Mouse (Mus musculus): ENCODE results near the gene 4930524J08Rik. TPM values are rescaled to one million over a fixed set of nuclear protein-coding genes. Genes with fewer than 3 reads are reported as not detected.
A peak's percentile ranks its signal among the peaks of the same experiment; 100 is the strongest.

4930524J08Rik gene
- polyA plus RNA-seq, 1 experiment from 2014 or later, result 3.4 TPM

DNA sequence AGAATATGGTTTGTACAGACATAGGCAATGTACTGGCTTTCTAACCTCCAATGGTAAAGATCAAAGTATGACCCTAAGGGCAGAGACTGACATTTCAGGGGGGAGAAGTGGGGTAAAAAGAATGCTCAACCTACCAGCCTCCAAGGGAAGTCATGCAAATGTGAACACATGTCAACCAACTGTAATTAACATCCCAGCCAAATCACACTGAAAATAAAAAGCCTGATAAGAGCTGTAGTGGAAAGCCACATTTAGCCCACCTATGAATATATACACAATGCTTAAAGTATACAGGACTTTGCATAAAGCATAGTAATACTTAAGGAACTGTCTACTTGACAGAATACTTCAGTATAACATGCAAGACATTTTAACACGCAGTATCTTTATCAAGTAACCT is 3.1 kb upstream of the 4930524J08Rik start:
- H3K9ac ChIP-seq (replicated peaks; ENCODE audit: low read depth), result no peak overlapping the region
- H3K4me1 ChIP-seq (ENCODE audit: insufficient read depth, low read depth, low read length), result peaks cover 4% of the 10 kb centered on the region; the same call in 1 of the 2 replicates
- no peaks in the 10 kb centered on the region for H3K9me3 ChIP-seq (ENCODE audit: low read length)
- H3K4me2 ChIP-seq (replicated peaks; ENCODE audit: low read depth, low read length), result peak overlapping the region; percentile 72; the same call in 1 of the 2 replicates
- no peak for DNase-seq (ENCODE audit: low spot score)
- no peak for ATAC-seq
- TF ChIP-seq CTCF (IDR thresholded peaks at IDR 0.05) (no peak), EP300 (IDR thresholded peaks at IDR 0.05) (no peak)
- no peaks in the 10 kb centered on the region for H3K36me3 ChIP-seq (ENCODE audit: insufficient read depth, low read length)
- no peaks in the 10 kb centered on the region for H3K27me3 ChIP-seq (replicated peaks; ENCODE audit: insufficient read depth, low read length)
- no peak overlapping the region for H3K4me3 ChIP-seq (ENCODE audit: low read depth, low read length)
- 27% methylated on average over 1 of the region's 1 CpGs for WGBS
- H3K27ac ChIP-seq (ENCODE audit: low read length), result no peak overlapping the region

DNA sequence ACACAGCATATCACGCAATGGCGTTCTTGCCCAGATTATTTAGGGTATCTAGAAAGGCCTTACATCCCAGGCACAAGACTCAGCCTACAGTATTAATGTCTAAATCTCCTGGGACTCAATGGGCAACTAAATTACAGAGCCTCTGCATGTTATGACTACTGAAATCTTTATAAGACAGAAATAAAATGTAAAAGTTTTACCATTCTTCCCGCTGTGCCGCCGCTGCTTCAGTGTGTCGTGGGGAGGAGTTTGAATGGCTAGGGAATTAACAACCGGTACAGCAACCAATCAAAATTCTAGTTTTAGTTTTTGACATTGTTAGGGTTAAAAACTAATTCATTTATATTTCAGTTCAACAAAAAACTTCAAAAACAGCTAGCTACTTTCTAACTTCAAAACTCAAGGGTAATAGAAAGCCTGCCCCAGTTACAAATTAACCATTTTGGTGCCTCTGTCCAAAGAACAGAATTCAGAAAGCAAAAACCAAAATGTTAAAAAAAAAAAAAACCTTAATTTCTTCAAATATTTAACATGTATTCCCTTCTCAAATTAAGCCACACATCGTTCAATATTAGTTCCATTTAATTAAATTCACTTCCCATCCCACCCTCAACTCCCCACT is 2.4 kb upstream of the 4930524J08Rik start:
- Histone ChIP-seq H3K27me3 (replicated peaks; ENCODE audit: insufficient read depth, low read length) (no peaks in the 10 kb centered on the region), H3K4me2 (replicated peaks; ENCODE audit: low read depth, low read length) (peak overlapping the region; percentile 72), H3K9me3 (ENCODE audit: low read length) (no peaks in the 10 kb centered on the region), H3K4me1 (ENCODE audit: insufficient read depth, low read depth, low read length) (peaks cover 4% of the 10 kb centered on the region; the same call in 1 of the 2 replicates), H3K9ac (replicated peaks; ENCODE audit: low read depth) (0 out of 2 replicates have a peak overlapping the region, but pooled peaks have one; percentile 8), H3K36me3 (ENCODE audit: insufficient read depth, low read length) (no peaks in the 10 kb centered on the region), H3K27ac (ENCODE audit: low read length) (no peak overlapping the region), H3K4me3 (ENCODE audit: low read depth, low read length) (peak overlapping the region; percentile 84)
- no peak for TF ChIP-seq CTCF (IDR thresholded peaks at IDR 0.05)
- no peak for TF ChIP-seq EP300 (IDR thresholded peaks at IDR 0.05)
- WGBS, result 4% methylated on average over 8 of the region's 8 CpGs
- no peak for DNase-seq (ENCODE audit: low spot score)
- no peak for ATAC-seq

DNA sequence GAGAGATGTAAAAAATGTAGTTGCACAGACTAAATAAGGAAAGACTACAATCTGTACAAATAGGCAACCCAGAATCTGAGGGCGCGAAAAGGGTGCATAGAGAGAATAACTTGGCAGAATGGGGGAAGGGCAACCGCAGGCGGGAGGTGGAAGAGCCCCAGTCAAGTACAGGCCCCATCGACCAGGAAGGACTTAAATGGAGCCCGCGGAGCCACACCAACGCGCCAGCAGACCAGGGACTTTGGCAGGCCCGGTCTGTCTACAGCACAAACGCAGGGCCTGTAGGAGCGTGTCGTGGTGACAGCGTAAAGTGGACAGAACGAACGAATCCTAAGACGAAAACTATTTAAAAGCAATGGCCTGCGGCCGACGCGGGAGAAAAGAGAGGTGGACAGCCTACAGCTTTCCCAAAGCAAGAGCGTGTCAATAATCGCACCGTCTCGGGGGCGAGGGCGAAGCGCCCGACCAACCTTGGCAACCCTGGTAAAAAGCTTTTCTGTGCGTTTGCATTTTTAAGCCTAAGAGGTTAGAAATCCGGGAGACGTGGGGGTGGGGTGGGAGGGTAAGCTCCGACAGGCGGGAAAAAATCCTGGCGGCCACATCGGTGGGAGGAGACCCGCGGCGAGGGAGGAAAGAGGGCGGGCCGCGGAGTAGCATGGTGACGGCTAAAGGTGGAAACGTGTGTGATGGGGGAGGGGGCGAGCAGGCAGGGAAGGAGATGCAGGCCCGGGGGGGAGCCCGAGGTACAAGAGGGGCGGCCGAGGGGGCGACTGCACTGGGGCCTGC is 1.2 kb upstream of the 4930524J08Rik start:
- ATAC-seq, result peak; percentile 40
- Histone ChIP-seq H3K27me3 (replicated peaks; ENCODE audit: insufficient read depth, low read length) (no peaks in the 10 kb centered on the region), H3K4me2 (replicated peaks; ENCODE audit: low read depth, low read length) (peak overlapping the region; percentile 72), H3K4me3 (ENCODE audit: low read depth, low read length) (peak overlapping the region; percentile 84), H3K9ac (replicated peaks; ENCODE audit: low read depth) (peak overlapping the region; percentile 68), H3K27ac (ENCODE audit: low read length) (peak overlapping the region; percentile 96), H3K4me1 (ENCODE audit: insufficient read depth, low read depth, low read length) (peaks cover 4% of the 10 kb centered on the region; the same call in 1 of the 2 replicates), H3K9me3 (ENCODE audit: low read length) (no peaks in the 10 kb centered on the region), H3K36me3 (ENCODE audit: insufficient read depth, low read length) (no peaks in the 10 kb centered on the region)
- 0% methylated on average over 38 of the region's 50 CpGs for WGBS
- DNase-seq (ENCODE audit: low spot score), result peak; percentile 93
- TF ChIP-seq EP300 (IDR thresholded peaks at IDR 0.05), result no peak
- no peak for TF ChIP-seq CTCF (IDR thresholded peaks at IDR 0.05)

DNA sequence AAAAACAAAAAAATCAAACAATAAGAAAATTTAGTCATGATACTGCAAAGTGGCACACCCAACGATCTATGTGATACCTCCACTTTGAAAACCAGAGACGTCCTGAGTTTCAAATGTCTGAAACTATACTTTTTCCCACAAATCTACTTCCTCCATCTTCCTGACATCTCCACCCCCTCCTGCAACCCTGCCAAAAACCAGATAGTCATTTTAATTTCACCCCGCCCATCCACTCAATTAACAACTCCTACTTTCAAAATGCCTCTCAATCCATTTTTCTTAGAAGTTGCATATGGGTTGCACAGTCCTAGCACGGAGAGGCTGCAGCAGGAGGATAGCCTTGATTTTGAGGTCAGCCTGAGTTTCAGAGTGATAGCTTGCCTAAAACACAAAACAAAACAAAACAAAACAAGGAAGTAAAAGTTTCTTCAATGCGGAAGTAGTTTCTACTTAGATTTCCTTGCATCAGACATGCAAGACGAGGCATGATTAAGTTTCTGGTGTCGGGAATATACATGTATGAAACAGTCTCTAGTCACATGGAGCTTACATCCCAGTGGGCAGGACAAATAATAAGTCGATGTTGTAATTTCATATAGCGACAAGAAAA is 4.7 kb downstream of the 4930524J08Rik start:
- no peak overlapping the region for H3K27ac ChIP-seq (ENCODE audit: low read length)
- no peak for TF ChIP-seq EP300 (IDR thresholded peaks at IDR 0.05)
- TF ChIP-seq CTCF (IDR thresholded peaks at IDR 0.05), result no peak
- no peaks in the 10 kb centered on the region for H3K27me3 ChIP-seq (replicated peaks; ENCODE audit: insufficient read depth, low read length)
- H3K4me2 ChIP-seq (replicated peaks; ENCODE audit: low read depth, low read length), result no peak overlapping the region
- no peaks in the 10 kb centered on the region for H3K4me1 ChIP-seq (ENCODE audit: insufficient read depth, low read depth, low read length)
- DNase-seq (ENCODE audit: low spot score) (no peak), ATAC-seq (no peak)
- no peaks in the 10 kb centered on the region for H3K9me3 ChIP-seq (ENCODE audit: low read length)
- 68% methylated on average over 9 of the region's 9 CpGs for WGBS
- H3K9ac ChIP-seq (replicated peaks; ENCODE audit: low read depth), result no peak overlapping the region
- H3K36me3 ChIP-seq (ENCODE audit: insufficient read depth, low read length), result no peaks in the 10 kb centered on the region
- no peak overlapping the region for H3K4me3 ChIP-seq (ENCODE audit: low read depth, low read length)

DNA sequence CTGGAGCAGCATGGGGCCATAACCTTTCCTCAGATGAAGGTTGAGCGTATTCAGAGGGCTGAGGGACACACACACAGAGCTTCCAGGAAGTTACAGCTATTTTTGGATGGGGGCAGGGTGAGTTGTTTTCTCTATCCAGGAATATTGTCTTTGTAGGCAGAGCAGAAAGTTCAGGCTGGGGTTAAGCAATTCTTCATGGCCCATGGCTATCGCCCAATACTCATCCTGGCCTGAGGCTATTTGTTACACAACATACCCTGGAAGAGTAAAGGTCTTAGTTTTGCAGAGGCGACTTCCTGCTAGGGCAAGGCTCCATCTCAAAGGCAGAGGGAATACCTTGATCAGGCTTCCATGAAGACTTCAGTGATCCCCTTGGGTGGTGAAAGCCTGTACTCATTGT is 15.3 kb downstream of the 4930524J08Rik start:
- Histone ChIP-seq H3K36me3 (ENCODE audit: insufficient read depth, low read length) (no peaks in the 10 kb centered on the region), H3K4me1 (ENCODE audit: insufficient read depth, low read depth, low read length) (no peaks in the 10 kb centered on the region), H3K27me3 (replicated peaks; ENCODE audit: insufficient read depth, low read length) (no peaks in the 10 kb centered on the region), H3K27ac (ENCODE audit: low read length) (no peak overlapping the region), H3K9me3 (ENCODE audit: low read length) (no peaks in the 10 kb centered on the region), H3K4me2 (replicated peaks; ENCODE audit: low read depth, low read length) (no peak overlapping the region), H3K4me3 (ENCODE audit: low read depth, low read length) (no peak overlapping the region), H3K9ac (replicated peaks; ENCODE audit: low read depth) (no peak overlapping the region)
- ATAC-seq (no peak), DNase-seq (ENCODE audit: low spot score) (no peak)
- no peak for TF ChIP-seq CTCF (IDR thresholded peaks at IDR 0.05)
- 69% methylated on average over 3 of the region's 3 CpGs for WGBS

DNA sequence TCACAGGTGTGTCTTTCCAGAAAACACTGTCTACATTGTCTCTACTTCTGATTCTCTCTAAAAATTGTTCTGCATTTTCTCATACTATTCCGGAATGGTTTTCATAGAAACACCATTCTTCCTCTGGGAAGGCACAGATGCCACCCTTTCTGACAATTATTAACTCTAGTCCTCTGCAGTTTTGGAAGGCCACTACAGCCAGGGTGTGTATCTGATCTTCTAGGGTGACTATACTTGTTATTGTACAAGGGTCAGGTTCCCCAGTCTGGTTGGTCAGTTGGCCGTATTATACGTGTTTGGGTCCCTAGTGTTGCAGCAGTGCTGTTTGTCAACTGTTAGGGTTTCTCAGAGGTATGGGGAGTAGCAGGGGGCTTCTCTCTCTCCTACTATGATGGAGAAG is 15.8 kb downstream of the 4930524J08Rik start:
- Histone ChIP-seq H3K27ac (ENCODE audit: low read length) (no peak overlapping the region), H3K9ac (replicated peaks; ENCODE audit: low read depth) (no peak overlapping the region), H3K4me3 (ENCODE audit: low read depth, low read length) (no peak overlapping the region), H3K9me3 (ENCODE audit: low read length) (no peaks in the 10 kb centered on the region), H3K27me3 (replicated peaks; ENCODE audit: insufficient read depth, low read length) (no peaks in the 10 kb centered on the region), H3K4me2 (replicated peaks; ENCODE audit: low read depth, low read length) (no peak overlapping the region), H3K36me3 (ENCODE audit: insufficient read depth, low read length) (no peaks in the 10 kb centered on the region), H3K4me1 (ENCODE audit: insufficient read depth, low read depth, low read length) (no peaks in the 10 kb centered on the region)
- DNase-seq (ENCODE audit: low spot score), result no peak
- WGBS, result 88% methylated on average over 3 of the region's 3 CpGs
- TF ChIP-seq EP300 (IDR thresholded peaks at IDR 0.05) (no peak), CTCF (IDR thresholded peaks at IDR 0.05) (no peak)
- no peak for ATAC-seq
